ENCODE assay signal across 24 mouse cellular contexts in genomic region chrX:9834779-9835178, GRCm38 (mm10). TPM values are rescaled to one million over a fixed set of nuclear protein-coding genes. Genes with fewer than 3 reads are reported as not detected.
"Had no signal": no experiment of that assay in that cellular context is flagged by ENCODE, and none has a peak within 500 bp of the region (broad histone marks: within the 10 kb centered on the region; RNA-seq: fewer than 3 reads in every experiment).

No protein-coding gene starts in this region.

- H3K27me3 ChIP-seq: limb, embryonic 12.5 days; limb, embryonic 15.5 days; liver, embryonic 12.5 days; liver, embryonic 15.5 days; lung, embryonic 15.5 days; midbrain, embryonic 12.5 days; midbrain, embryonic 15.5 days; neural tube, embryonic 12.5 days; neural tube, embryonic 15.5 days had no signal

- H3K4me3 ChIP-seq: limb, embryonic 12.5 days; limb, embryonic 15.5 days; liver, embryonic 12.5 days; liver, embryonic 15.5 days; lung, embryonic 15.5 days; midbrain, embryonic 12.5 days; midbrain, embryonic 15.5 days; neural tube, embryonic 12.5 days; neural tube, embryonic 15.5 days had no signal

- H3K9ac ChIP-seq: limb, embryonic 12.5 days; limb, embryonic 15.5 days; liver, embryonic 12.5 days; liver, embryonic 15.5 days; lung, embryonic 15.5 days; midbrain, embryonic 12.5 days; midbrain, embryonic 15.5 days; neural tube, embryonic 12.5 days; neural tube, embryonic 15.5 days had no signal

- ATAC-seq: liver, embryonic 12.5 days; midbrain, embryonic 15.5 days had no signal

- H3K4me2 ChIP-seq: limb, embryonic 12.5 days; limb, embryonic 15.5 days; liver, embryonic 12.5 days; liver, embryonic 15.5 days; lung, embryonic 15.5 days; midbrain, embryonic 12.5 days; midbrain, embryonic 15.5 days; neural tube, embryonic 12.5 days; neural tube, embryonic 15.5 days had no signal

- H3K36me3 ChIP-seq: limb, embryonic 12.5 days; limb, embryonic 15.5 days; liver, embryonic 12.5 days; liver, embryonic 15.5 days; lung, embryonic 15.5 days; midbrain, embryonic 12.5 days; midbrain, embryonic 15.5 days; neural tube, embryonic 12.5 days; neural tube, embryonic 15.5 days had no signal

- DNase-seq: kidney, postnatal 25 days; left cerebral cortex, postnatal 4 days; lung, adult 18-20 months; lung, postnatal 14 days; right cerebral cortex, adult 18-20 months; right cerebral cortex, postnatal 14 days; right cerebral cortex, postnatal 4 days; thymus, adult 2 months; thymus, postnatal 14 days; thymus, postnatal 4 days had no signal

- H3K27ac ChIP-seq: kidney, postnatal 0 days; limb, embryonic 12.5 days; limb, embryonic 15.5 days; liver, embryonic 12.5 days; liver, embryonic 15.5 days; lung, embryonic 15.5 days; macrophage; midbrain, embryonic 12.5 days; midbrain, embryonic 15.5 days; neural tube, embryonic 12.5 days; neural tube, embryonic 15.5 days had no signal

- H3K9me3 ChIP-seq: limb, embryonic 12.5 days; limb, embryonic 15.5 days; liver, embryonic 12.5 days; liver, embryonic 15.5 days; lung, embryonic 15.5 days; midbrain, embryonic 12.5 days; midbrain, embryonic 15.5 days; neural tube, embryonic 12.5 days; neural tube, embryonic 15.5 days had no signal

- H3K4me1 ChIP-seq: limb, embryonic 12.5 days; limb, embryonic 15.5 days; liver, embryonic 12.5 days; liver, embryonic 15.5 days; lung, embryonic 15.5 days; midbrain, embryonic 12.5 days; midbrain, embryonic 15.5 days; neural tube, embryonic 12.5 days; neural tube, embryonic 15.5 days had no signal

RNA-seq across cellular contexts. Expression of gene Hypm, which starts 11.9 kb away (rescaled TPM):
- polyA plus RNA-seq: kidney, embryonic 14.5 days; kidney, postnatal 0 days; large intestine, adult 2 months; limb, embryonic 12.5 days; limb, embryonic 15.5 days; liver, embryonic 12.5 days; liver, embryonic 15.5 days; lung, embryonic 15.5 days; macrophage; midbrain, embryonic 12.5 days; midbrain, embryonic 15.5 days; neural tube, embryonic 12.5 days; neural tube, embryonic 15.5 days; stomach, embryonic 14.5 days; thymus, adult 2 months had no signal

RNA-seq across cellular contexts. Expression of gene H2al3, which starts 14.7 kb away (rescaled TPM):
- polyA plus RNA-seq: kidney, embryonic 14.5 days; kidney, postnatal 0 days; large intestine, adult 2 months; limb, embryonic 12.5 days; limb, embryonic 15.5 days; liver, embryonic 12.5 days; liver, embryonic 15.5 days; lung, embryonic 15.5 days; macrophage; midbrain, embryonic 12.5 days; midbrain, embryonic 15.5 days; neural tube, embryonic 12.5 days; neural tube, embryonic 15.5 days; stomach, embryonic 14.5 days; thymus, adult 2 months had no signal

RNA-seq across cellular contexts. Expression of gene Sytl5, which starts 50.6 kb away (rescaled TPM):
- polyA plus RNA-seq: macrophage; thymus, adult 2 months had no signal
